Mouse (Mus musculus): ENCODE data around the gene Slc38a9. TPM values are rescaled to one million over a fixed set of nuclear protein-coding genes. Genes with fewer than 3 reads are reported as not detected.

Gene Slc38a9
- 46.5 TPM for polyA plus RNA-seq (2017; shearing (Covaris generic))

GRCm38 (mm10) chr13:112660574-112661381, at the start of gene Slc38a9:
Slc38a9 (plus strand) TSS chr13:112660751.

GRCm38 (mm10) chr13:112652205-112652604, 8.3 kb upstream of the Slc38a9 start, which contains the start of gene Ddx4:
Ddx4 (minus strand) TSS chr13:112652475.

Other genes with a start within 250 kb of the Slc38a9 start
- 233 TPM for gene Il6st, start 196.7 kb upstream of the Slc38a9 start, polyA plus RNA-seq (2017; shearing (Covaris generic))
- not detected for gene Il31ra, start 66.4 kb upstream of the Slc38a9 start, polyA plus RNA-seq (2017; shearing (Covaris generic))
- not detected for gene Ddx4, start 8.3 kb upstream of the Slc38a9 start, polyA plus RNA-seq (2017; shearing (Covaris generic))
- 7.0 TPM for gene Plpp1, start 140.0 kb downstream of the Slc38a9 start, polyA plus RNA-seq (2017; shearing (Covaris generic))

All from CD4-positive, CD25-positive, alpha-beta regulatory T cell, adult 9 weeks (primary cell).